Mouse (Mus musculus) hindbrain, postnatal 0 days (tissue): ENCODE results near the gene Sar1a. TPM values are rescaled to one million over a fixed set of nuclear protein-coding genes. Genes with fewer than 3 reads are reported as not detected.

Experiments
- ATAC-seq: fragments of 200-750 bp; cut with Nextera tagmentation; 2 replicates; pipeline ENCODE4 v1.8.0; 2017; ENCODE audit warnings: mild to moderate bottlenecking, moderate TSS enrichment, moderate library complexity
- DNase-seq: peaks from one replicate; pipeline ENCODE4 v3.0.0-alpha.2; 2015; ENCODE audit warnings: low spot score
- H3K27ac ChIP-seq: fragments of 300-500 bp; sonication (generic); 2 replicates; pipeline ENCODE4 v1.5.1; 2014; ENCODE audit warnings: mild to moderate bottlenecking
- H3K27me3 ChIP-seq: fragments of 300-500 bp; sonication (generic); 2 replicates; pipeline ENCODE4 v1.6.1; 2014; ENCODE audit warnings: low read length, mixed read lengths; ENCODE audit not compliant: insufficient read depth
- H3K36me3 ChIP-seq: fragments of 300-500 bp; sonication (generic); 2 replicates; pipeline ENCODE4 v1.6.1; 2014; ENCODE audit warnings: low read length, mixed read lengths; ENCODE audit not compliant: insufficient read depth
- H3K4me1 ChIP-seq: fragments of 300-500 bp; sonication (generic); 2 replicates; pipeline ENCODE4 v1.6.1; 2014; ENCODE audit warnings: antibody characterized with exemption, low read length, mixed read lengths; ENCODE audit not compliant: insufficient read depth
- H3K4me2 ChIP-seq: fragments of 300-500 bp; sonication (generic); 2 replicates; pipeline ENCODE4 v1.6.1; 2014; ENCODE audit warnings: low read depth, mild to moderate bottlenecking, low read length, moderate library complexity, mixed read lengths
- H3K4me3 ChIP-seq: fragments of 300-500 bp; sonication (generic); 2 replicates; pipeline ENCODE4 v1.5.1; 2014; ENCODE audit warnings: low read length
- H3K9ac ChIP-seq: fragments of 300-500 bp; sonication (generic); replicated peaks from 2 replicates; pipeline ENCODE4 v1.6.1; 2014; ENCODE audit warnings: mild to moderate bottlenecking, low read length, moderate library complexity, mixed read lengths
- H3K9me3 ChIP-seq: fragments of 300-500 bp; sonication (generic); 2 replicates; pipeline ENCODE4 v1.6.1; 2016; ENCODE audit warnings: low read length, mixed read lengths
- CTCF ChIP-seq: IDR thresholded peaks from 2 replicates; pipeline ENCODE4 v1.5.1; 2016; ENCODE audit warnings: antibody characterized with exemption, control low read depth, low read depth
- WGBS: fragments of 180-500 bp; shearing (Covaris S2); extraction: QIAGEN DNeasy Blood & Tissue Kit; methylation state at CpG from one replicate; pipeline ENCODE4 v1.1.7; 2014; 5-methylcytosine and 5-hydroxymethylcytosine counted together
- polyA plus RNA-seq: library from polyadenylated mRNA; unstranded; fragments of >200 nt; fragmentation: Nextera tagmentation; extraction: Ambion mirVana; gene quantifications from 2 replicates; pipeline ENCODE4 v1.2.1, GENCODE M21; 2015
- total RNA-seq: library from RNA; depleted of rRNA; stranded (reverse); fragments of >200 nt; gene quantifications from 2 replicates; pipeline ENCODE4 v1.2.3, GENCODE M21; 2014; rRNA removed

Gene Sar1a
- total and polyA plus RNA-seq, 2 experiments from 2014 or later: 125 to 188 TPM

GRCm38 (mm10) chr10:61741306-61741705, 61.2 kb downstream of the Sar1a start:
- TF ChIP-seq CTCF: no peak
- H3K4me2 ChIP-seq: no peak overlapping the region
- no peak for ATAC-seq
- no peaks in the 10 kb centered on the region for H3K4me1 ChIP-seq
- H3K9me3 ChIP-seq: no peaks in the 10 kb centered on the region
- H3K4me3 ChIP-seq: no peak overlapping the region
- DNase-seq: no peak
- peaks cover 68% of the 10 kb centered on the region for H3K36me3 ChIP-seq
- H3K27ac ChIP-seq: no peak overlapping the region
- WGBS: 72% methylated on average over 1 of the region's 1 CpGs
- H3K9ac ChIP-seq: no peak overlapping the region
- H3K27me3 ChIP-seq: no peaks in the 10 kb centered on the region

GRCm38 (mm10) chr10:61741873-61742272, 61.8 kb downstream of the Sar1a start:
- Histone ChIP-seq H3K36me3 (peaks cover 74% of the 10 kb centered on the region), H3K4me2 (no peak overlapping the region), H3K27ac (no peak overlapping the region), H3K4me1 (no peaks in the 10 kb centered on the region), H3K27me3 (no peaks in the 10 kb centered on the region), H3K9me3 (no peaks in the 10 kb centered on the region), H3K4me3 (no peak overlapping the region), H3K9ac (no peak overlapping the region)
- WGBS: 89% methylated on average over 4 of the region's 4 CpGs
- ATAC-seq: 0 out of 2 replicates have a peak, but pooled peaks have one; percentile 14
- peak; percentile 59 for TF ChIP-seq CTCF
- DNase-seq: peak; percentile 34

GRCm38 (mm10) chr10:61742336-61742735, 62.2 kb downstream of the Sar1a start:
- Histone ChIP-seq H3K4me3 (no peak overlapping the region), H3K4me1 (no peaks in the 10 kb centered on the region), H3K9ac (no peak overlapping the region), H3K9me3 (no peaks in the 10 kb centered on the region), H3K4me2 (no peak overlapping the region), H3K36me3 (peaks cover 78% of the 10 kb centered on the region), H3K27me3 (no peaks in the 10 kb centered on the region), H3K27ac (no peak overlapping the region)
- no peak for TF ChIP-seq CTCF
- 0 out of 2 replicates have a peak, but pooled peaks have one; percentile 4 for ATAC-seq
- no peak for DNase-seq
- WGBS: 92% methylated on average over 8 of the region's 8 CpGs

Other genes with a start within 250 kb of the Sar1a start
- gene Eif4ebp2, start 227.6 kb upstream of the Sar1a start, total RNA-seq: 16.1 and 16.2 TPM in 2 replicates
- gene Eif4ebp2, start 227.6 kb upstream of the Sar1a start, polyA plus RNA-seq: 34.9 and 35.9 TPM in 2 replicates
- 13.5 and 19.6 TPM in 2 replicates for gene Lrrc20, start 204.5 kb upstream of the Sar1a start, total RNA-seq
- 9.7 and 10.2 TPM in 2 replicates for gene Lrrc20, start 204.5 kb upstream of the Sar1a start, polyA plus RNA-seq
- gene Npffr1, start 84.8 kb upstream of the Sar1a start, total RNA-seq: 3.6 and 3.7 TPM in 2 replicates
- 1.6 and 1.7 TPM in 2 replicates for gene Npffr1, start 84.8 kb upstream of the Sar1a start, polyA plus RNA-seq
- gene Ppa1, start 31.7 kb upstream of the Sar1a start, total RNA-seq: 66.9 and 80.6 TPM in 2 replicates
- gene Ppa1, start 31.7 kb upstream of the Sar1a start, polyA plus RNA-seq: 185 and 186 TPM in 2 replicates
- 70.5 and 84.8 TPM in 2 replicates for gene Tysnd1, start 15.2 kb downstream of the Sar1a start, total RNA-seq
- 31.8 and 32.2 TPM in 2 replicates for gene Tysnd1, start 15.2 kb downstream of the Sar1a start, polyA plus RNA-seq
- 21.0 and 28.4 TPM in 2 replicates for gene Aifm2, start 35.0 kb downstream of the Sar1a start, total RNA-seq
- 14.5 and 14.6 TPM in 2 replicates for gene Aifm2, start 35.0 kb downstream of the Sar1a start, polyA plus RNA-seq
- gene H2afy2, start 103.8 kb downstream of the Sar1a start, total RNA-seq: 90.4 and 97.7 TPM in 2 replicates
- gene H2afy2, start 103.8 kb downstream of the Sar1a start, polyA plus RNA-seq: 157 and 162 TPM in 2 replicates